Mouse (Mus musculus) E14TG2a.4 (cell line): ENCODE measurements around the gene Fbxw21.

ENCODE experiments used
- CTCF ChIP-seq: conservative IDR thresholded peaks from 2 replicates; pipeline ENCODE4 v1.5.1; 2014; ENCODE audit warnings: low read length
- NANOG ChIP-seq: IDR thresholded peaks from 2 replicates; pipeline ENCODE4 v1.6.1; 2014; ENCODE audit warnings: borderline replicate concordance, low read length, mixed read lengths
- POU5F1 ChIP-seq: IDR thresholded peaks from 2 replicates; pipeline ENCODE4 v1.6.1; 2014; ENCODE audit warnings: low read length, borderline replicate concordance

GRCm38 (mm10) chr9:109125481-109125880 lies 36.4 kb downstream of the Fbxw21 start:
- TF ChIP-seq CTCF (no peak), POU5F1 (no peak), NANOG (no peak)
